Mouse (Mus musculus) spleen, adult 2 months (tissue): ENCODE results near the gene Gm21992.

Experiments
- CTCF ChIP-seq: fragments of 200-500 bp; IDR thresholded peaks from 2 replicates; pipeline ENCODE4 v1.5.1; 2011; ENCODE audit warnings: mild to moderate bottlenecking, inconsistent platforms; ENCODE audit not compliant: insufficient read depth, insufficient read length, insufficient replicate concordance; ENCODE audit errors: extremely low read depth
- POLR2A ChIP-seq: fragments of 200-500 bp; IDR thresholded peaks from 2 replicates; pipeline ENCODE4 v1.6.1; 2011; ENCODE audit warnings: low read depth, low read length, inconsistent platforms

DNA sequence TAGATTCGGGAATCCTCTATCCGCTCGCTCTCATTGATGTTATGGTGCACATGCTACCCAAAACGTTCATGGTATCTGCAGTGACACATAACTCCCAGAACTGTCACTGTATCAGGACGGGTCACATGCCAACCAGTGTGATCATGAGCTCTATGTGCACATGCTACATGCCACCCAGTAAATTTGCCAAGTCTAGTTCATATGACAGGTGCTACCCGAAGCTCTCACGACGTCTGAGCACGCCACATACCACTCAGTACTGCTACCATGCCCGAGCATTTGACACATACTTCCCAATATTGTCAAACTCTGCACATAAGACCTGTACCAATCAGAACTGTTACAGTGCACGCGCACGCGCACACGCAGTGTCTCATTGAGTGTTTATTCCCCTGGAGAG lies 91.3 kb downstream of the Gm21992 start:
- TF ChIP-seq CTCF = no peak
- no peak for TF ChIP-seq POLR2A
